Comparison of ENCODE assay signal across 8 mouse cellular contexts in the genomic region with DNA sequence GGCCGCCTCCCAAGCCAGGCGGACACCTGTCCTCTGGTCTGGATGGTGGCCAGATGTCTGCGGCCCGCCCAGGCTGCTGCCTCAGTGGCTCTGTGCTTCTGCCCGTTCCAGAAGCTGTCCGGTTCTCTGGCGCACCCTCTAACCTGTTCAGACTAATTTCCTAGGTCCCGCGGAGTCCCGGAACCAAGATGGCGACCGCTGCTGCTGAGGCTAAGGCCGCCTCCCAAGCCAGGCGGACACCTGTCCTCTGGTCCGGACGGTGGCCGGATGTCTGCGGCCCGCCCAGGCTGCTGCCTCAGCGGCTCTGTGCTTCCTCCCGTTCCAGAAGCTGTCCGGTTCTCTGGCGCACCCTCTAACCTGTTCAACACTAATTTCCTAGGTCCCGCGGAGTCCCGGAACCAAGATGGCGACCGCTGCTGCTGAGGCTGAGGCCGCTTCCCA.
DNase-seq lines count a peak whose midpoint lies in the region; TF ChIP-seq lines count a peak whose summit lies in the region.
"Not testable (repeated sequence)": the region's sequence is repeated elsewhere in the genome, so short reads cannot be mapped to it uniquely, and the experiment has no call there.

No protein-coding gene starts in this region.

- not testable (repeated sequence) for H3K36me3 ChIP-seq in kidney, adult 2 months (ENCODE audit: control insufficient read depth, insufficient read depth, low read length)

- not testable (repeated sequence) for H3K27me3 ChIP-seq in kidney, adult 2 months (replicated peaks; ENCODE audit: control insufficient read depth, insufficient read depth, low read length)

- not testable (repeated sequence) for H3K4me1 ChIP-seq in kidney, adult 2 months (ENCODE audit: control insufficient read depth, insufficient read depth, low read length)

- 98% methylated on average over 29 of the region's 29 CpGs for WGBS in kidney, adult 2 months

- H3K27ac ChIP-seq in kidney, adult 2 months (ENCODE audit: insufficient read depth, low read depth, low read length): not testable (repeated sequence)

- not testable (repeated sequence) for TF ChIP-seq POLR2A in kidney, adult 2 months (IDR thresholded peaks at IDR 0.05; ENCODE audit: low read depth, low read length)

- not testable (repeated sequence) for H3K4me3 ChIP-seq in kidney, adult 2 months (ENCODE audit: insufficient read depth, low read depth, low read length)

- not testable (repeated sequence) for TF ChIP-seq CTCF in kidney, adult 2 months (conservative IDR thresholded peaks at IDR 0.05; ENCODE audit: insufficient read depth, insufficient read length, low read depth, low read length)

- DNase-seq in adrenal gland, adult 18-20 months (ENCODE audit: low spot score in 2 of 2): peak; percentile 84 to 85
- DNase-seq in cerebellum, postnatal 10 days: peak; percentile 54 to 80
- peak; percentile 81 for DNase-seq in gastrocnemius, postnatal 25 days
- peak; percentile 72 for DNase-seq in kidney, adult 2 months
- peak; percentile 57 to 92 for DNase-seq in layer of hippocampus, postnatal 25 days (ENCODE audit: extremely low spot score in 1 of 2, low spot score in 1 of 2)
- DNase-seq in lung, postnatal 14 days: peak; percentile 59
- DNase-seq in right cerebral cortex, postnatal 36 days (ENCODE audit: low spot score in 2 of 2): peak; percentile 75 to 87
- peak; percentile 67 for DNase-seq in thymus, postnatal 4 days
